Mouse (Mus musculus): ENCODE data around the gene Ldb3.

The Ldb3 gene

GRCm38 (mm10) chr14:34558947-34559346, 29.5 kb downstream of the Ldb3 start:
- no peak for TF ChIP-seq CTCF (conservative IDR thresholded peaks at IDR 0.05; ENCODE audit: low read length)
- TF ChIP-seq POU5F1 (IDR thresholded peaks at IDR 0.05; ENCODE audit: borderline replicate concordance, low read length) = no peak
- no peak for TF ChIP-seq NANOG (IDR thresholded peaks at IDR 0.05; ENCODE audit: borderline replicate concordance, low read length)
- Histone ChIP-seq H3K9me3 (ENCODE audit: low read length) (no peaks in the 10 kb centered on the region), H3K4me3 (replicated peaks; ENCODE audit: low read length) (no peak overlapping the region), H3K36me3 (ENCODE audit: insufficient read depth, low read length) (no peaks in the 10 kb centered on the region), H3K27me3 (ENCODE audit: insufficient read depth, low read length) (peaks cover 15% of the 10 kb centered on the region), H3K4me1 (replicated peaks; ENCODE audit: low read depth, low read length) (peaks cover 46% of the 10 kb centered on the region)

- H3K27me3 ChIP-seq (ENCODE audit: insufficient read depth, low read length) = peaks cover 22% of the 10 kb centered on the region
Observed at GRCm38 (mm10) chr14:34555211-34555610, 33.3 kb downstream of the Ldb3 start.

GRCm38 (mm10) chr14:34554047-34554446, 34.4 kb downstream of the Ldb3 start:
- Histone ChIP-seq H3K4me1 (replicated peaks; ENCODE audit: low read depth, low read length) (peaks cover 36% of the 10 kb centered on the region), H3K27me3 (ENCODE audit: insufficient read depth, low read length) (peaks cover 19% of the 10 kb centered on the region), H3K9me3 (ENCODE audit: low read length) (no peaks in the 10 kb centered on the region), H3K36me3 (ENCODE audit: insufficient read depth, low read length) (no peaks in the 10 kb centered on the region), H3K4me3 (replicated peaks; ENCODE audit: low read length) (no peak overlapping the region)
- TF ChIP-seq NANOG (IDR thresholded peaks at IDR 0.05; ENCODE audit: borderline replicate concordance, low read length) (no peak), CTCF (conservative IDR thresholded peaks at IDR 0.05; ENCODE audit: low read length) (no peak), POU5F1 (IDR thresholded peaks at IDR 0.05; ENCODE audit: borderline replicate concordance, low read length) (no peak)

More at GRCm38 (mm10) chr14:34555211-34555610, 33.3 kb downstream of the Ldb3 start:
- TF ChIP-seq NANOG (IDR thresholded peaks at IDR 0.05; ENCODE audit: borderline replicate concordance, low read length) = no peak
- TF ChIP-seq CTCF (conservative IDR thresholded peaks at IDR 0.05; ENCODE audit: low read length) = no peak
- TF ChIP-seq POU5F1 (IDR thresholded peaks at IDR 0.05; ENCODE audit: borderline replicate concordance, low read length) = no peak
- Histone ChIP-seq H3K4me3 (replicated peaks; ENCODE audit: low read length) (peak overlapping the region; percentile 75), H3K4me1 (replicated peaks; ENCODE audit: low read depth, low read length) (peaks cover 37% of the 10 kb centered on the region), H3K36me3 (ENCODE audit: insufficient read depth, low read length) (no peaks in the 10 kb centered on the region), H3K9me3 (ENCODE audit: low read length) (no peaks in the 10 kb centered on the region)

- Histone ChIP-seq H3K4me1 (replicated peaks; ENCODE audit: low read depth, low read length) (peaks cover 36% of the 10 kb centered on the region), H3K4me3 (replicated peaks; ENCODE audit: low read length) (no peak overlapping the region), H3K36me3 (ENCODE audit: insufficient read depth, low read length) (no peaks in the 10 kb centered on the region), H3K9me3 (ENCODE audit: low read length) (no peaks in the 10 kb centered on the region), H3K27me3 (ENCODE audit: insufficient read depth, low read length) (peaks cover 19% of the 10 kb centered on the region)
- TF ChIP-seq NANOG (IDR thresholded peaks at IDR 0.05; ENCODE audit: borderline replicate concordance, low read length) (no peak), POU5F1 (IDR thresholded peaks at IDR 0.05; ENCODE audit: borderline replicate concordance, low read length) (no peak), CTCF (conservative IDR thresholded peaks at IDR 0.05; ENCODE audit: low read length) (no peak)
Observed at GRCm38 (mm10) chr14:34553470-34553869, 35.0 kb downstream of the Ldb3 start.

- TF ChIP-seq POU5F1 (IDR thresholded peaks at IDR 0.05; ENCODE audit: borderline replicate concordance, low read length) = no peak
- TF ChIP-seq CTCF (conservative IDR thresholded peaks at IDR 0.05; ENCODE audit: low read length) = no peak
- no peak for TF ChIP-seq NANOG (IDR thresholded peaks at IDR 0.05; ENCODE audit: borderline replicate concordance, low read length)
- H3K36me3 ChIP-seq (ENCODE audit: insufficient read depth, low read length) = no peaks in the 10 kb centered on the region
Observed at GRCm38 (mm10) chr14:34552226-34552625, 36.3 kb downstream of the Ldb3 start.

GRCm38 (mm10) chr14:34549004-34549671, 39.3 kb downstream of the Ldb3 start:
- Histone ChIP-seq H3K9me3 (ENCODE audit: low read length) (no peaks in the 10 kb centered on the region), H3K4me3 (replicated peaks; ENCODE audit: low read length) (peak overlapping the region; percentile 84), H3K36me3 (ENCODE audit: insufficient read depth, low read length) (no peaks in the 10 kb centered on the region), H3K4me1 (replicated peaks; ENCODE audit: low read depth, low read length) (peaks cover 41% of the 10 kb centered on the region), H3K27me3 (ENCODE audit: insufficient read depth, low read length) (peaks cover 19% of the 10 kb centered on the region)
- no peak for TF ChIP-seq POU5F1 (IDR thresholded peaks at IDR 0.05; ENCODE audit: borderline replicate concordance, low read length)
- TF ChIP-seq CTCF (conservative IDR thresholded peaks at IDR 0.05; ENCODE audit: low read length) = peak; percentile 14; the same call in 1 of the 2 replicates

More at GRCm38 (mm10) chr14:34552226-34552625, 36.3 kb downstream of the Ldb3 start:
- peaks cover 14% of the 10 kb centered on the region for H3K27me3 ChIP-seq (ENCODE audit: insufficient read depth, low read length)
- H3K9me3 ChIP-seq (ENCODE audit: low read length) = no peaks in the 10 kb centered on the region
- peaks cover 36% of the 10 kb centered on the region for H3K4me1 ChIP-seq (replicated peaks; ENCODE audit: low read depth, low read length)
- no peak overlapping the region for H3K4me3 ChIP-seq (replicated peaks; ENCODE audit: low read length)

GRCm38 (mm10) chr14:34548391-34549001, 40.0 kb downstream of the Ldb3 start:
- Histone ChIP-seq H3K4me1 (replicated peaks; ENCODE audit: low read depth, low read length) (peaks cover 36% of the 10 kb centered on the region), H3K4me3 (replicated peaks; ENCODE audit: low read length) (peak overlapping the region; percentile 84), H3K36me3 (ENCODE audit: insufficient read depth, low read length) (no peaks in the 10 kb centered on the region), H3K27me3 (ENCODE audit: insufficient read depth, low read length) (peaks cover 17% of the 10 kb centered on the region), H3K9me3 (ENCODE audit: low read length) (no peaks in the 10 kb centered on the region)
- TF ChIP-seq NANOG (IDR thresholded peaks at IDR 0.05; ENCODE audit: borderline replicate concordance, low read length) (no peak), CTCF (conservative IDR thresholded peaks at IDR 0.05; ENCODE audit: low read length) (no peak), POU5F1 (IDR thresholded peaks at IDR 0.05; ENCODE audit: borderline replicate concordance, low read length) (no peak)

- no peak for TF ChIP-seq CTCF (conservative IDR thresholded peaks at IDR 0.05; ENCODE audit: low read length)
- TF ChIP-seq POU5F1 (IDR thresholded peaks at IDR 0.05; ENCODE audit: borderline replicate concordance, low read length) = no peak
- no peak for TF ChIP-seq NANOG (IDR thresholded peaks at IDR 0.05; ENCODE audit: borderline replicate concordance, low read length)
- H3K27me3 ChIP-seq (ENCODE audit: insufficient read depth, low read length) = peaks cover 18% of the 10 kb centered on the region
- H3K36me3 ChIP-seq (ENCODE audit: insufficient read depth, low read length) = no peaks in the 10 kb centered on the region
Observed at GRCm38 (mm10) chr14:34544545-34544944, 43.9 kb downstream of the Ldb3 start.

More at GRCm38 (mm10) chr14:34544545-34544944, 43.9 kb downstream of the Ldb3 start:
- Histone ChIP-seq H3K4me1 (replicated peaks; ENCODE audit: low read depth, low read length) (peaks cover 41% of the 10 kb centered on the region), H3K9me3 (ENCODE audit: low read length) (no peaks in the 10 kb centered on the region), H3K4me3 (replicated peaks; ENCODE audit: low read length) (no peak overlapping the region)
